Mouse (Mus musculus) intestine, embryonic 14.5 days (tissue): ENCODE results near the gene Prrt1. TPM values are rescaled to one million over a fixed set of nuclear protein-coding genes. Genes with fewer than 3 reads are reported as not detected.

ENCODE experiments used
- ATAC-seq: fragments of 200-750 bp; cut with Nextera tagmentation; replicated peaks from 2 replicates; pipeline ENCODE4 v1.8.0; 2017; ENCODE audit warnings: low read depth, moderate number of reproducible peaks, moderate TSS enrichment, moderate library complexity; ENCODE audit not compliant: low FRiP score, low TSS enrichment
- DNase-seq: peaks from one replicate; pipeline ENCODE4 v3.0.0-alpha.2; 2018; ENCODE audit warnings: low spot score
- H3K27ac ChIP-seq: fragments of 300-500 bp; sonication (generic); 2 replicates; pipeline ENCODE4 v1.5.1; 2014; ENCODE audit warnings: low read depth, mild to moderate bottlenecking, control low read depth
- H3K27me3 ChIP-seq: fragments of 300-500 bp; sonication (generic); replicated peaks from 2 replicates; pipeline ENCODE4 v1.6.1; 2014; ENCODE audit warnings: low read length, control low read depth; ENCODE audit not compliant: control insufficient read depth, insufficient read depth
- H3K36me3 ChIP-seq: fragments of 300-500 bp; sonication (generic); 2 replicates; pipeline ENCODE4 v1.6.1; 2014; ENCODE audit warnings: low read length, control low read depth; ENCODE audit not compliant: control insufficient read depth, insufficient read depth
- H3K4me1 ChIP-seq: fragments of 300-500 bp; sonication (generic); replicated peaks from 2 replicates; pipeline ENCODE4 v1.6.1; 2014; ENCODE audit warnings: low read length, control low read depth, mixed read lengths; ENCODE audit not compliant: control insufficient read depth, insufficient read depth
- H3K4me2 ChIP-seq: fragments of 300-500 bp; sonication (generic); 2 replicates; pipeline ENCODE4 v1.6.1; 2014; ENCODE audit warnings: low read length
- H3K4me3 ChIP-seq: fragments of 300-500 bp; sonication (generic); 2 replicates; pipeline ENCODE4 v1.5.1; 2014; ENCODE audit warnings: low read depth, low read length, control low read depth, mixed read lengths
- H3K9ac ChIP-seq: fragments of 300-500 bp; sonication (generic); 2 replicates; pipeline ENCODE4 v1.6.1; 2014; ENCODE audit warnings: mild to moderate bottlenecking, low read length
- H3K9me3 ChIP-seq: fragments of 300-500 bp; sonication (generic); 2 replicates; pipeline ENCODE4 v1.6.1; 2016; ENCODE audit warnings: low read length, control low read depth; ENCODE audit not compliant: control insufficient read depth
- WGBS: fragments of 180-500 bp; shearing (Covaris S2); extraction: QIAGEN DNeasy Blood & Tissue Kit; methylation state at CpG from one replicate; pipeline ENCODE4 v1.1.7; 2014; 5-methylcytosine and 5-hydroxymethylcytosine counted together
- polyA plus RNA-seq: library from polyadenylated mRNA; unstranded; fragments of >200 nt; fragmentation: Nextera tagmentation; extraction: Ambion mirVana; gene quantifications from 2 replicates; pipeline ENCODE4 v1.2.1, GENCODE M21; 2014

Prrt1 gene
- polyA plus RNA-seq, 1 experiment from 2014 or later, result 0.53 TPM

- WGBS, result 19% methylated on average over 11 of the region's 11 CpGs
These were observed 11.7 kb downstream of the Prrt1 start for GRCm38 (mm10) chr17:34640778-34641601.

GRCm38 (mm10) chr17:34641945-34642344 is 12.6 kb downstream of the Prrt1 start:
- no peak for DNase-seq
- peaks cover 15% of the 10 kb centered on the region; the same call in 1 of the 2 replicates for H3K4me1 ChIP-seq
- H3K9me3 ChIP-seq, result no peaks in the 10 kb centered on the region
- no peak overlapping the region for H3K27ac ChIP-seq
- WGBS, result 88% methylated on average over 3 of the region's 3 CpGs
- H3K9ac ChIP-seq, result no peak overlapping the region
- H3K27me3 ChIP-seq, result no peaks in the 10 kb centered on the region
- no peaks in the 10 kb centered on the region for H3K36me3 ChIP-seq
- H3K4me3 ChIP-seq, result no peak overlapping the region
- H3K4me2 ChIP-seq, result no peak overlapping the region
- ATAC-seq, result no peak

More at GRCm38 (mm10) chr17:34640778-34641601, 11.7 kb downstream of the Prrt1 start:
- DNase-seq (no peak), ATAC-seq (no peak)
- Histone ChIP-seq H3K9me3 (no peaks in the 10 kb centered on the region), H3K4me3 (no peak overlapping the region), H3K9ac (no peak overlapping the region), H3K27ac (peak overlapping the region; percentile 60), H3K4me2 (no peak overlapping the region), H3K36me3 (no peaks in the 10 kb centered on the region), H3K4me1 (peaks cover 9% of the 10 kb centered on the region; the same call in 1 of the 2 replicates), H3K27me3 (no peaks in the 10 kb centered on the region)

- DNase-seq, result no peak
- peaks cover 23% of the 10 kb centered on the region; the same call in 1 of the 2 replicates for H3K4me1 ChIP-seq
- H3K9me3 ChIP-seq, result no peaks in the 10 kb centered on the region
- H3K36me3 ChIP-seq, result peaks cover under 1% of the 10 kb centered on the region; the same call in 1 of the 2 replicates
- no peak overlapping the region for H3K9ac ChIP-seq
- no peak overlapping the region for H3K4me2 ChIP-seq
- no peaks in the 10 kb centered on the region for H3K27me3 ChIP-seq
- no peak overlapping the region for H3K4me3 ChIP-seq
- 86% methylated on average over 4 of the region's 4 CpGs for WGBS
- H3K27ac ChIP-seq, result no peak overlapping the region
- no peak for ATAC-seq
These were observed 14.0 kb downstream of the Prrt1 start for GRCm38 (mm10) chr17:34643379-34643778.

- Histone ChIP-seq H3K4me1 (peaks cover 25% of the 10 kb centered on the region; the same call in 1 of the 2 replicates), H3K27ac (no peak overlapping the region), H3K4me3 (no peak overlapping the region), H3K4me2 (no peak overlapping the region), H3K36me3 (peaks cover 6% of the 10 kb centered on the region), H3K27me3 (no peaks in the 10 kb centered on the region), H3K9ac (no peak overlapping the region), H3K9me3 (no peaks in the 10 kb centered on the region)
- DNase-seq, result no peak
- no peak for ATAC-seq
- 81% methylated on average over 10 of the region's 10 CpGs for WGBS
These were observed 14.6 kb downstream of the Prrt1 start for GRCm38 (mm10) chr17:34643944-34644343.

- Histone ChIP-seq H3K9me3 (no peaks in the 10 kb centered on the region), H3K4me1 (peaks cover 25% of the 10 kb centered on the region; the same call in 1 of the 2 replicates), H3K27ac (peak within 1 kb of the TSS; percentile 54), H3K9ac (peak within 1 kb of the TSS; percentile 62), H3K36me3 (peaks cover 13% of the 10 kb centered on the region), H3K4me2 (peak within 1 kb of the TSS; percentile 81), H3K4me3 (peak within 1 kb of the TSS; percentile 68), H3K27me3 (no peaks in the 10 kb centered on the region)
- peak; percentile 98 for DNase-seq
- ATAC-seq, result peak; percentile 75
- 2% methylated on average over 16 of the region's 16 CpGs for WGBS
These were observed 15.3 kb downstream of the Prrt1 start, which contains the start of gene Fkbpl for GRCm38 (mm10) chr17:34644608-34645007. Fkbpl (plus strand) TSS chr17:34644764.

GRCm38 (mm10) chr17:34645256-34645829 is 16.0 kb downstream of the Prrt1 start:
- H3K4me1 ChIP-seq, result peaks cover 25% of the 10 kb centered on the region; the same call in 1 of the 2 replicates
- peak overlapping the region; percentile 68 for H3K4me3 ChIP-seq
- H3K27me3 ChIP-seq, result no peaks in the 10 kb centered on the region
- peaks cover 18% of the 10 kb centered on the region for H3K36me3 ChIP-seq
- peak overlapping the region; percentile 54; the same call in 1 of the 2 replicates for H3K27ac ChIP-seq
- WGBS, result 43% methylated on average over 10 of the region's 10 CpGs
- ATAC-seq (no peak), DNase-seq (no peak)
- no peaks in the 10 kb centered on the region for H3K9me3 ChIP-seq
- H3K9ac ChIP-seq, result peak overlapping the region; percentile 62
- H3K4me2 ChIP-seq, result peak overlapping the region; percentile 81

- WGBS, result 85% methylated on average over 30 of the region's 30 CpGs
- DNase-seq, result no peak
- no peak overlapping the region for H3K4me3 ChIP-seq
- no peak overlapping the region for H3K9ac ChIP-seq
- peaks cover 25% of the 10 kb centered on the region; the same call in 1 of the 2 replicates for H3K4me1 ChIP-seq
- no peak overlapping the region for H3K27ac ChIP-seq
- ATAC-seq, result no peak
- no peak overlapping the region; the same call in 1 of the 2 replicates for H3K4me2 ChIP-seq
- no peaks in the 10 kb centered on the region for H3K9me3 ChIP-seq
- H3K27me3 ChIP-seq, result no peaks in the 10 kb centered on the region
- H3K36me3 ChIP-seq, result peaks cover 24% of the 10 kb centered on the region
These were observed 16.6 kb downstream of the Prrt1 start for GRCm38 (mm10) chr17:34645831-34646511.
